Mouse (Mus musculus) CH12.LX (cell line): ENCODE results near the gene Cdyl2.

ENCODE experiments used
- CTCF ChIP-seq, 2 experiments: IDR thresholded peaks in 1 of 2; conservative IDR thresholded peaks in 1 of 2; 2 replicates each; pipeline ENCODE4 v1.5.1; 2011 to 2012; ENCODE audit warnings: low read depth in 2 of 2, low read length in 2 of 2, improper control_type of control experiment in 1 of 2, inconsistent platforms in 1 of 2, mild to moderate bottlenecking in 1 of 2, moderate library complexity in 1 of 2
- POLR2A ChIP-seq: IDR thresholded peaks from 2 replicates; pipeline ENCODE4 v1.6.1; 2011; ENCODE audit warnings: low read depth, mild to moderate bottlenecking, improper control_type of control experiment, low read length
- SMC3 ChIP-seq: IDR thresholded peaks from 2 replicates; pipeline ENCODE4 v1.6.1; 2011; ENCODE audit warnings: low read depth, low read length, improper control_type of control experiment
- TBP ChIP-seq: conservative IDR thresholded peaks from 2 replicates; pipeline ENCODE4 v1.6.1; 2011; ENCODE audit warnings: low read depth, low read length, improper control_type of control experiment

DNA sequence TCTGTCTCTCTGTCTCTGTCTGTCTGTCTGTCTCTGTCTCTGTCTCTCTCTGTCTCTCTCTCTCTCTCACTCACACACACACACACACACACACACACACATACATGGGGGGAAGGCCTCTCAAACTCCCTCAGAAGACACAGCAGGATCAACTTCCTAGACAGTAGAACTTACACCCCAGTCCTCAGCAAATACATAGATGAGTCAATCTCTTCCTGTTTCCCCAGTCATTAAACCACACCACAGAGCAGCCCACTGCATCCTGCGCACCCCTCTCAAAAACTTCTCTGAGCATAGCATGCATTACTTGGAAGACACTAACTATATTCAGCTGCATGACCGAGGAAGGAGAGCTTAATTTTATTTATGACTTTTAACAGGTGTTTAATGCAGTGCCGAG is 43.0 kb downstream of the Cdyl2 start:
- no peak for TF ChIP-seq SMC3
- no peak for TF ChIP-seq CTCF (conservative IDR thresholded peaks at IDR 0.05 in 1 of 2, IDR thresholded peaks at IDR 0.05 in 1 of 2; ENCODE audit: low read depth in 2 of 2, low read length in 2 of 2)
- TF ChIP-seq POLR2A = no peak
- no peak for TF ChIP-seq TBP
